Mouse (Mus musculus): ENCODE measurements around the gene Uqcr11. TPM values are rescaled to one million over a fixed set of nuclear protein-coding genes. Genes with fewer than 3 reads are reported as not detected.

The Uqcr11 gene
- total and polyA plus RNA-seq, 3 experiments, result 1,743 to 5,192 (median 1,981) TPM

DNA sequence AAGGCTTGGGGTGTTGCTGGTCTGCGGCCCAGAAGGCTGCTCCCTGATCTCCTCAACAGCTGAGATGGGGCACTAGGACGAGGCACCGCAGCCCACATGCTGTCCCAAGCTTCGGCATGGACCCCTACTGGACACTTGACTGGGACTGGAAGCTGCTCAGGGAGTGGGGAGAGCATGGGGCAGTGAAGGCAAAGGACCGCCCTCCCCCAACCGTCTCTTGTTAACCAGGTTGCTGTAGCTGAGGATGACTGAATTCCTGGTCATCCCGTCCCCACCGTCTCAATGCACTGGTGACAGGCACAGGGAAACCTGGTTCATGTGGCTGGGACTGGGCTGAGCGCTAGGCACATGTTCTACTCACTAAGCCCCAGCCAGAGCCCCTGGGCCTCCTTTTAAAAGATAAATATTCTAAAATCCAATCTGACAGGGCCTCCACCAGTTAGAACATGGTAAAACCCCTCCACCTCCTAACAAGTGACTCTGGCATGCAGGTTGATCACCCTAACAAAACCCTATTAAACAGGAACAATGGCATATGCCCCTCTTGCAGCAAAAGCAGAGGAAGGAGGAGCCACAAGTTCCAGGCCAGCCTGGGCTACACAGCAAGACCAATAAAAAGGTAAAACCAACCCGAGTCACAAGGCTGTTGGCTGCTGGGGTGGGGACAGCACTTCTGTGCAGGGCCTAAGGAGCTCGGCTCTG, 9.7 kb downstream of the Uqcr11 start:
- TF ChIP-seq POLR2A (IDR thresholded peaks at IDR 0.05; ENCODE audit: insufficient read depth, low read depth, low read length) (no peak), CTCF (IDR thresholded peaks at IDR 0.05) (no peak), EP300 (IDR thresholded peaks at IDR 0.05; ENCODE audit: insufficient read depth, low read depth, low read length) (no peak)
- WGBS, result 85% methylated on average over 11 of the region's 11 CpGs
- no peak overlapping the region for H3K27ac ChIP-seq
- no peak overlapping the region for H3K9ac ChIP-seq (ENCODE audit: low read depth, low read length)
- no peaks in the 10 kb centered on the region for H3K36me3 ChIP-seq (ENCODE audit: control insufficient read depth, insufficient read depth, low read length)
- intact Hi-C loops (cut with DNase I), result loop anchor here (5.0 kb wide), 1 partner anchor 35 kb away; the partner anchor contains the start of gene Tcf3
- H3K79me2 ChIP-seq (replicated peaks; ENCODE audit: control insufficient read depth, insufficient read depth, low read length), result peaks cover 4% of the 10 kb centered on the region
- peaks cover 9% of the 10 kb centered on the region for H3K4me1 ChIP-seq (ENCODE audit: control insufficient read depth, insufficient read depth, low read length)
- DNase-seq, result no peak
- no peaks in the 10 kb centered on the region for H3K27me3 ChIP-seq (ENCODE audit: control insufficient read depth, insufficient read depth, low read length)
- H3K4me3 ChIP-seq, result no peak overlapping the region

DNA sequence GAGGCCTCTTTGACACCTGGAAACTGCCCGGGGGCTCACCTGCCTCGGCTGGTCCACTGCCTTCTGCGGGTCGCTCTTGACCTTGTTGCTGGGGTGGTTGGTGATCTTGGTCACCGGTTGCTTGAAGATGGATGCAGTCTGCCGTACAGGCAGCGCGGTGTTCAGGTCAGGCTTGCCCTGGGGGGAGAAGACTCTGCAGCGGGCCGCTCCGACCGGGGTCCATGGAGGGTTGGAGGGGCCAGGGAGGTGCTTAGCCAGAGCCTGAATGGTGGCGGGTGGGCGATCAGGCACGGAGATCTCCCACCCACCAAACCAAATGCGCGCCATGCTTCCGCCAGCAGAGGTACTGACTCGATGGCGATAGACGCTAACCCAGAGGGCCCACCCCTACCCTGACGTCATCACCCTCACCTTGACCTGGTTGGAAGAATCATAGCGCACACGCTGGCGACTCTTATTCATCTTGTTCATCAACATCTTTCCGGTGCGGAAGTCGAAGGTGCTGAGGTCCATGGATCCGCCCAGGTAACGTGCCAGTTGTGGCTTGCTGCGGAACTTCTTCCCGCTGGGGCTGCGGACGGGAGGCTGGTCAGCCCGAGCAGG, 11.5 kb downstream of the Uqcr11 start:
- no peak for TF ChIP-seq EP300 (IDR thresholded peaks at IDR 0.05; ENCODE audit: insufficient read depth, low read depth, low read length)
- no peak for TF ChIP-seq CTCF (IDR thresholded peaks at IDR 0.05)
- no peak for TF ChIP-seq POLR2A (IDR thresholded peaks at IDR 0.05; ENCODE audit: insufficient read depth, low read depth, low read length)
- no peak overlapping the region for H3K27ac ChIP-seq
- no peaks in the 10 kb centered on the region for H3K36me3 ChIP-seq (ENCODE audit: control insufficient read depth, insufficient read depth, low read length)
- DNase-seq, result no peak
- WGBS, result 95% methylated on average over 35 of the region's 35 CpGs
- peaks cover 6% of the 10 kb centered on the region for H3K4me1 ChIP-seq (ENCODE audit: control insufficient read depth, insufficient read depth, low read length)
- no peak overlapping the region for H3K9ac ChIP-seq (ENCODE audit: low read depth, low read length)
- H3K79me2 ChIP-seq (replicated peaks; ENCODE audit: control insufficient read depth, insufficient read depth, low read length), result peaks cover 4% of the 10 kb centered on the region
- H3K27me3 ChIP-seq (ENCODE audit: control insufficient read depth, insufficient read depth, low read length), result no peaks in the 10 kb centered on the region
- intact Hi-C loops (cut with DNase I), result loop anchor here (5.0 kb wide), 1 partner anchor 37 kb away; the partner anchor contains the start of gene Tcf3
- H3K4me3 ChIP-seq, result no peak overlapping the region

DNA sequence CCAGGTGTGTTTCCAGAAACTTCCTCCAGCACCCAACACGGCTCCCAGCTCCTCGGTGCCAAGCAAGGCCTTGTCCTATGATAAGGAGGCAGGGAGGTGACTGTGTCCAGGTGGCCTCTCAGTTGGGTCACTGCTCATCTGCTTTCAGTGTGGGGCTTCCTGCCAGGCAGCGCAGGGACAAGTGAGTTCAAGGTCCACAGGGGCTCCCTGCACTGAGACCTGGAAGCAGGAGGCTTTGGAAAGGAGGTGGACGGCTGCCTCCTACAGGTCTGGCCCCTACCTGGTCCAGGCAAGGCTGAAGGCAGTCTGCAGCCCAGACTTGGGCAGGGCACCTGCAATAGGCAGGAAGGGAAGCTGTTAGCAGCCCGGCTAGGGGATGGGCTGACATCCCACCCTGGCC, 13.9 kb downstream of the Uqcr11 start:
- 87% methylated on average over 5 of the region's 5 CpGs for WGBS
- TF ChIP-seq POLR2A (IDR thresholded peaks at IDR 0.05; ENCODE audit: insufficient read depth, low read depth, low read length) (no peak), EP300 (IDR thresholded peaks at IDR 0.05; ENCODE audit: insufficient read depth, low read depth, low read length) (no peak), CTCF (IDR thresholded peaks at IDR 0.05) (no peak)
- Histone ChIP-seq H3K4me3 (no peak overlapping the region), H3K79me2 (replicated peaks; ENCODE audit: control insufficient read depth, insufficient read depth, low read length) (peaks cover 2% of the 10 kb centered on the region), H3K9ac (ENCODE audit: low read depth, low read length) (no peak overlapping the region), H3K27ac (no peak overlapping the region), H3K4me1 (ENCODE audit: control insufficient read depth, insufficient read depth, low read length) (peaks cover 4% of the 10 kb centered on the region), H3K27me3 (ENCODE audit: control insufficient read depth, insufficient read depth, low read length) (no peaks in the 10 kb centered on the region), H3K36me3 (ENCODE audit: control insufficient read depth, insufficient read depth, low read length) (no peaks in the 10 kb centered on the region)
- intact Hi-C loops (cut with DNase I), result no loop called here
- DNase-seq, result no peak

DNA sequence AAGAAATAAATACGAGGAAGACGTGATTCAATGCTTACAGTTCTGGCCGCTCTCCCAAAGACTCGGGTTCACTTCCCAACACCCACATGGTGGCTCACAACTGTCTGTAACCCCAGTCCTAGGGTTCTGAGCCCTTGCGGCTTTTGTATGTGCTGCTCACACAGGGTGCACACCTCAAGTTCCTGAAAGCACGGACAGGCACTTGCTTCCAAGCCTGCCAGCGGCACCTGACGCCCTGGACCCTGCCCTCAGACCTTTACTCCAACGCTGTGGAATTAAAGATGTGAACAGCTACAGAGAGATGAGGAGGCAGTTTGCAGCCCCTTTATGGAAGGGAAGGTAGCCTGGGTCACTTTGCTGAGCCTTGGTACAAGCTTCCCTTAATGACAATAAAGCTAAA, 15.9 kb downstream of the Uqcr11 start:
- Histone ChIP-seq H3K27ac (no peak overlapping the region), H3K4me1 (ENCODE audit: control insufficient read depth, insufficient read depth, low read length) (peaks cover 2% of the 10 kb centered on the region; the same call in 1 of the 2 replicates), H3K79me2 (replicated peaks; ENCODE audit: control insufficient read depth, insufficient read depth, low read length) (peaks cover 4% of the 10 kb centered on the region), H3K27me3 (ENCODE audit: control insufficient read depth, insufficient read depth, low read length) (no peaks in the 10 kb centered on the region), H3K36me3 (ENCODE audit: control insufficient read depth, insufficient read depth, low read length) (no peaks in the 10 kb centered on the region), H3K4me3 (no peak overlapping the region), H3K9ac (ENCODE audit: low read depth, low read length) (no peak overlapping the region)
- TF ChIP-seq EP300 (IDR thresholded peaks at IDR 0.05; ENCODE audit: insufficient read depth, low read depth, low read length), result no peak
- TF ChIP-seq POLR2A (IDR thresholded peaks at IDR 0.05; ENCODE audit: insufficient read depth, low read depth, low read length), result no peak
- TF ChIP-seq CTCF (IDR thresholded peaks at IDR 0.05), result no peak
- DNase-seq, result no peak
- intact Hi-C loops (cut with DNase I), result no loop called here
- 72% methylated on average over 9 of the region's 9 CpGs for WGBS

DNA sequence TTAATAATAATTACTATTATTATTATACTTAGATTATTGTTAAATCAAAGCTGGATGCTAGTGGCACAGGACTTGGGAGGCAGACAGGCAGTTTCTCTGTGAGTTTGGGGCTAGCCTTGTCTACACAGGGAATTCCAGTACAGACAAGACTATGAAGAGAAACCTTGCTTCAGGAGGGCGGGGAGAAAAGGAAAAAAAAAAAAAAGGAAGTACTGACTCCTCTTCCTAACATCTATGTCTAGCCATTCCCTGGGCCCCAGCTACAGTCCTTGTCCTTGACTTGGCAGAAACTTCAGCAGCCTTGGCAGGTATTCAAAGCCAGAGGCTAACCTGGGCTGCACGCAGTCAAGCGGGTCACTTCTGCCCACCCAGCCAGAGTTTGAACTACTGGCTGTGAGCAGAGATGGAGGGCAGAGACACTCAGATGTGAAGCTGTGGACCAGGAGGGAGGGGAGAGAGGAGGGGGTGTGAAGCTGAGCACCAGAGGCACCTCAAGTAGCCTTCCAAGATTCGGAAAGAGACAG, 17.4 kb downstream of the Uqcr11 start:
- H3K4me3 ChIP-seq, result no peak overlapping the region
- WGBS, result 46% methylated on average over 4 of the region's 4 CpGs

DNA sequence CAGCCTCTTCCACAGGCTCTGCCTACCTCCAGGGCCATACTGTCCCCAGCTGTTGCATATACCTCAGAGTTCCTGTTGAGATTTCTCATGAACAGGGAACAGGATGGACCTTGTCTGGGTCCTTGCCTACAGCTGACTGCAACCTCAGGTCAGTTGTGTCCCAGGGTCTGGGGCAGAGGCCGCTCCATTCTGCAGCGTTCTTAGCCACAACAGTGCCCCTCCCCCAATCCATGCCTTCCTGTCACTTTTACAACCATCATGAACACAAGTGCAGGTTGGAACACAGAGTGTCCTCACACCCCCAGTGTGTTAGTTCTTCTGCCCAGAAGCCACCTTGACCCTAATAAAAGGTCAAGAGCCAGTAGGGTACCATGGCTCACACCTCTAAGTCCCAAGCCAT, 17.9 kb downstream of the Uqcr11 start:
- H3K27ac ChIP-seq, result no peak overlapping the region
- peaks cover 4% of the 10 kb centered on the region for H3K79me2 ChIP-seq (replicated peaks; ENCODE audit: control insufficient read depth, insufficient read depth, low read length)
- intact Hi-C loops (cut with DNase I), result no loop called here
- no peak overlapping the region for H3K4me3 ChIP-seq
- no peaks in the 10 kb centered on the region for H3K27me3 ChIP-seq (ENCODE audit: control insufficient read depth, insufficient read depth, low read length)
- H3K9ac ChIP-seq (ENCODE audit: low read depth, low read length), result no peak overlapping the region
- 33% methylated on average over 2 of the region's 2 CpGs for WGBS
- H3K36me3 ChIP-seq (ENCODE audit: control insufficient read depth, insufficient read depth, low read length), result no peaks in the 10 kb centered on the region
- no peak for DNase-seq
- H3K4me1 ChIP-seq (ENCODE audit: control insufficient read depth, insufficient read depth, low read length), result peaks cover 5% of the 10 kb centered on the region
- TF ChIP-seq POLR2A (IDR thresholded peaks at IDR 0.05; ENCODE audit: insufficient read depth, low read depth, low read length), result no peak

More for the DNA sequence above, 17.4 kb downstream of the Uqcr11 start:
- DNase-seq, result no peak
- H3K36me3 ChIP-seq (ENCODE audit: control insufficient read depth, insufficient read depth, low read length), result no peaks in the 10 kb centered on the region
- H3K4me1 ChIP-seq (ENCODE audit: control insufficient read depth, insufficient read depth, low read length), result peaks cover 5% of the 10 kb centered on the region
- H3K27ac ChIP-seq, result no peak overlapping the region
- intact Hi-C loops (cut with DNase I), result no loop called here
- no peak overlapping the region for H3K9ac ChIP-seq (ENCODE audit: low read depth, low read length)
- TF ChIP-seq POLR2A (IDR thresholded peaks at IDR 0.05; ENCODE audit: insufficient read depth, low read depth, low read length) (no peak), CTCF (IDR thresholded peaks at IDR 0.05) (no peak), EP300 (IDR thresholded peaks at IDR 0.05; ENCODE audit: insufficient read depth, low read depth, low read length) (no peak)
- no peaks in the 10 kb centered on the region for H3K27me3 ChIP-seq (ENCODE audit: control insufficient read depth, insufficient read depth, low read length)
- H3K79me2 ChIP-seq (replicated peaks; ENCODE audit: control insufficient read depth, insufficient read depth, low read length), result peaks cover 4% of the 10 kb centered on the region
